Mouse (Mus musculus): ENCODE data around the gene Zic2. TPM values are rescaled to one million over a fixed set of nuclear protein-coding genes. Genes with fewer than 3 reads are reported as not detected.

Gene Zic2
- polyA plus RNA-seq, 1 experiment from 2014 or later = 0.35 TPM

Other genes starting within 250 kb of the Zic2 start
- gene Gm5089, start 24.3 kb upstream of the Zic2 start, polyA plus RNA-seq (2015; fragmentation: Nextera tagmentation; extraction: Ambion mirVana) = 0.22 and 0.59 TPM in 2 replicates
- gene Zic5, start 9.8 kb upstream of the Zic2 start, polyA plus RNA-seq (2015; fragmentation: Nextera tagmentation; extraction: Ambion mirVana) = 0.20 and 0.22 TPM in 2 replicates
- gene Gm10837, start 15.2 kb downstream of the Zic2 start, polyA plus RNA-seq (2015; fragmentation: Nextera tagmentation; extraction: Ambion mirVana) = not detected in 2 replicates
- gene Pcca, start 58.9 kb downstream of the Zic2 start, polyA plus RNA-seq (2015; fragmentation: Nextera tagmentation; extraction: Ambion mirVana) = 29.9 and 32.8 TPM in 2 replicates

Data from embryonic facial prominence, embryonic 13.5 days (tissue).